ENCODE assay signal across 9 mouse cellular contexts in genomic region chr5:135103999-135104660, GRCm38 (mm10). TPM values are rescaled to one million over a fixed set of nuclear protein-coding genes. Genes with fewer than 3 reads are reported as not detected.
DNase-seq lines count a peak whose midpoint lies in the region; ATAC-seq and TF ChIP-seq lines count a peak whose summit lies in the region.
"Had no signal": no experiment of that assay in that cellular context is flagged by ENCODE, and none has a peak within 500 bp of the region (broad histone marks: within the 10 kb centered on the region; RNA-seq: fewer than 3 reads in every experiment).

No protein-coding gene starts in this region.

- H3K4me1 ChIP-seq in heart, embryonic 10.5 days: peaks cover 18% of the 10 kb centered on the region
- H3K4me1 ChIP-seq in testis, adult 2 months (ENCODE audit: control insufficient read depth, insufficient read depth, low read length): peaks cover 24% of the 10 kb centered on the region
- peaks cover 6% of the 10 kb centered on the region for H3K4me1 ChIP-seq in small intestine, adult 2 months (ENCODE audit: control insufficient read depth, insufficient read depth, insufficient read length, low read length)

- H3K36me3 ChIP-seq in heart, embryonic 10.5 days: no peaks in the 10 kb centered on the region
- no peaks in the 10 kb centered on the region for H3K36me3 ChIP-seq in testis, adult 2 months (ENCODE audit: control insufficient read depth, insufficient read depth, low read length)
- H3K36me3 ChIP-seq in small intestine, adult 2 months (ENCODE audit: control insufficient read depth, insufficient read depth, low read length): no peaks in the 10 kb centered on the region
- H3K36me3 ChIP-seq: neural tube, embryonic 13.5 days had no signal

- peak; percentile 30; the same call in 1 of the 2 replicates for TF ChIP-seq CTCF in testis, adult 2 months (IDR thresholded peaks at IDR 0.05; ENCODE audit: control insufficient read depth, insufficient read depth, insufficient replicate concordance, low read depth, low read length)
- peak; percentile 56; the same call in 1 of the 2 replicates for TF ChIP-seq CTCF in small intestine, adult 2 months (IDR thresholded peaks at IDR 0.05; ENCODE audit: extremely low read depth, insufficient read length, insufficient replicate concordance, low read depth, low read length)

- WGBS in heart, embryonic 10.5 days: 57% methylated on average over 11 of the region's 11 CpGs
- 61% methylated on average over 11 of the region's 11 CpGs for WGBS in small intestine, adult 2 months

- intact Hi-C loops in heart, postnatal 10 days (cut with DNase I): loop anchor here (1.0 kb wide), 1 partner anchor 89 kb away; no protein-coding TSS in a partner anchor

- ATAC-seq in erythroid progenitor cell, adult 5-6 weeks (replicated peaks; ENCODE audit: low FRiP score, poor library complexity, severe bottlenecking): no peak

- H3K27ac ChIP-seq in heart, embryonic 10.5 days: no peak overlapping the region
- H3K27ac ChIP-seq in testis, adult 2 months (ENCODE audit: control insufficient read depth, insufficient read depth, low read depth, low read length): no peak overlapping the region
- H3K27ac ChIP-seq in small intestine, adult 2 months (ENCODE audit: insufficient read depth, low read depth, low read length): no peak overlapping the region
- H3K27ac ChIP-seq: neural tube, embryonic 13.5 days had no signal

- no peak for TF ChIP-seq POLR2A in testis, adult 2 months (IDR thresholded peaks at IDR 0.05; ENCODE audit: control insufficient read depth, low read depth, low read length)
- no peak for TF ChIP-seq POLR2A in small intestine, adult 2 months (IDR thresholded peaks at IDR 0.05; ENCODE audit: low read depth, low read length)

- H3K27me3 ChIP-seq in heart, embryonic 10.5 days (ENCODE audit: insufficient read depth, poor library complexity, severe bottlenecking): peaks cover 46% of the 10 kb centered on the region
- no peaks in the 10 kb centered on the region for H3K27me3 ChIP-seq in testis, adult 2 months (ENCODE audit: control insufficient read depth, insufficient read depth, low read length)
- no peaks in the 10 kb centered on the region for H3K27me3 ChIP-seq in small intestine, adult 2 months (ENCODE audit: control insufficient read depth, insufficient read depth, low read length)

- no peaks in the 10 kb centered on the region for H3K9me3 ChIP-seq in heart, embryonic 10.5 days
- H3K9me3 ChIP-seq: neural tube, embryonic 13.5 days had no signal

- peak; percentile 18 to 34 for DNase-seq in heart, postnatal 10 days
- no peak for DNase-seq in heart, embryonic 10.5 days (ENCODE audit: low spot score)
- no peak for DNase-seq in testis, postnatal 10 days (ENCODE audit: low spot score)
- DNase-seq in embryo, embryonic 10.5 days (ENCODE audit: low spot score): peak; percentile 44
- DNase-seq in ovary, postnatal 36 days (ENCODE audit: low spot score): no peak

- H3K4me3 ChIP-seq in heart, embryonic 10.5 days: no peak overlapping the region
- H3K4me3 ChIP-seq in testis, adult 2 months (ENCODE audit: control insufficient read depth, low read depth, low read length): no peak overlapping the region
- H3K4me3 ChIP-seq in small intestine, adult 2 months (ENCODE audit: low read depth, low read length): no peak overlapping the region
- H3K4me3 ChIP-seq: neural tube, embryonic 13.5 days had no signal

RNA-seq across cellular contexts. Expression of gene Mlxipl, which starts 14.4 kb away (rescaled TPM):
- total RNA-seq in heart, postnatal 10 days (2021): 10 to 100 TPM; 12.2 to 15.9 TPM
- polyA plus RNA-seq in heart, embryonic 10.5 days (2016; fragmentation: Nextera tagmentation; extraction: Ambion mirVana): 1.00 and 3.0 TPM in 2 replicates
- 16.7 and 19.6 TPM in 2 replicates for polyA plus RNA-seq in testis, adult 2 months (2012; rRNA removed)
- 190 and 304 TPM in 2 replicates for polyA plus RNA-seq in small intestine, adult 2 months (2012; rRNA removed)
- 2.1 TPM in 1 of 2 replicates, not detected in the other for total RNA-seq in erythroid progenitor cell, adult 5-6 weeks (2015; ENCODE audit: low replicate concordance)
- total RNA-seq in erythroid progenitor cell, adult 5-6 weeks (2017; ENCODE audit: low replicate concordance): 0.39 TPM in 1 of 2 replicates, not detected in the other

RNA-seq across cellular contexts. Expression of gene Vps37d, which starts 26.1 kb away (rescaled TPM):
- total RNA-seq in heart, postnatal 10 days (2021): 1 to 10 TPM; 1.8 to 1.9 TPM
- polyA plus RNA-seq in heart, embryonic 10.5 days (2016; fragmentation: Nextera tagmentation; extraction: Ambion mirVana): 2.4 and 7.1 TPM in 2 replicates
- 0.33 and 0.71 TPM in 2 replicates for polyA plus RNA-seq in testis, adult 2 months (2012; rRNA removed)
- polyA plus RNA-seq in small intestine, adult 2 months (2012; rRNA removed): 3.0 and 7.0 TPM in 2 replicates
- total RNA-seq in erythroid progenitor cell, adult 5-6 weeks (2015; ENCODE audit: low replicate concordance): not detected in 2 replicates
- not detected in 2 replicates for total RNA-seq in erythroid progenitor cell, adult 5-6 weeks (2017; ENCODE audit: low replicate concordance)

RNA-seq across cellular contexts. Expression of gene Bud23, which starts 39.4 kb away (rescaled TPM):
- total RNA-seq in heart, postnatal 10 days (2021): 10 to 100 TPM; 23.7 to 27.6 TPM
- polyA plus RNA-seq in heart, embryonic 10.5 days (2016; fragmentation: Nextera tagmentation; extraction: Ambion mirVana): 99.4 and 134 TPM in 2 replicates
- polyA plus RNA-seq in testis, adult 2 months (2012; rRNA removed): 42.9 and 43.5 TPM in 2 replicates
- 31.2 and 43.7 TPM in 2 replicates for polyA plus RNA-seq in small intestine, adult 2 months (2012; rRNA removed)
- 25.2 and 34.8 TPM in 2 replicates for total RNA-seq in erythroid progenitor cell, adult 5-6 weeks (2015; ENCODE audit: low replicate concordance)
- 7.6 and 13.0 TPM in 2 replicates for total RNA-seq in erythroid progenitor cell, adult 5-6 weeks (2017; ENCODE audit: low replicate concordance)

RNA-seq across cellular contexts. Expression of gene Dnajc30, which starts 40.1 kb away (rescaled TPM):
- 10 to 100 TPM; 24.9 to 27.0 TPM for total RNA-seq in heart, postnatal 10 days (2021)
- polyA plus RNA-seq in heart, embryonic 10.5 days (2016; fragmentation: Nextera tagmentation; extraction: Ambion mirVana): 24.5 and 27.6 TPM in 2 replicates
- 23.4 TPM in 2 replicates for polyA plus RNA-seq in testis, adult 2 months (2012; rRNA removed)
- polyA plus RNA-seq in small intestine, adult 2 months (2012; rRNA removed): 30.1 and 46.4 TPM in 2 replicates
- total RNA-seq in erythroid progenitor cell, adult 5-6 weeks (2015; ENCODE audit: low replicate concordance): 6.5 and 21.0 TPM in 2 replicates
- total RNA-seq in erythroid progenitor cell, adult 5-6 weeks (2017; ENCODE audit: low replicate concordance): 2.3 and 3.4 TPM in 2 replicates

RNA-seq across cellular contexts. Expression of gene Tbl2, which starts 45.3 kb away (rescaled TPM):
- total RNA-seq in heart, postnatal 10 days (2021): 10 to 100 TPM; 13.0 to 15.6 TPM
- polyA plus RNA-seq in heart, embryonic 10.5 days (2016; fragmentation: Nextera tagmentation; extraction: Ambion mirVana): 25.1 and 25.4 TPM in 2 replicates
- 63.4 and 65.5 TPM in 2 replicates for polyA plus RNA-seq in testis, adult 2 months (2012; rRNA removed)
- polyA plus RNA-seq in small intestine, adult 2 months (2012; rRNA removed): 4.8 and 5.3 TPM in 2 replicates
- total RNA-seq in erythroid progenitor cell, adult 5-6 weeks (2015; ENCODE audit: low replicate concordance): 5.4 and 6.5 TPM in 2 replicates
- total RNA-seq in erythroid progenitor cell, adult 5-6 weeks (2017; ENCODE audit: low replicate concordance): 13.6 and 26.6 TPM in 2 replicates

Comparison
In these comparisons a context has a peak if more than half of its experiments do, and no peak if none do; other contexts are left out.
1. DNase-seq: peak in heart, postnatal 10 days (2 of 2) and embryo, embryonic 10.5 days (single experiment); none in heart, embryonic 10.5 days (single experiment), testis, postnatal 10 days (single experiment) and ovary, postnatal 36 days (single experiment).